Mouse (Mus musculus) lung, embryonic 16.5 days (tissue): ENCODE measurements around the gene BC034090. TPM values are rescaled to one million over a fixed set of nuclear protein-coding genes. Genes with fewer than 3 reads are reported as not detected.

Source experiments
- ATAC-seq: fragments of 200-750 bp; cut with Nextera tagmentation; 2 replicates; pipeline ENCODE4 v1.8.0; 2017; ENCODE audit warnings: low read depth, mild to moderate bottlenecking, moderate library complexity
- H3K27ac ChIP-seq: fragments of 300-500 bp; sonication (generic); 2 replicates; pipeline ENCODE4 v1.5.1; 2014; ENCODE audit warnings: mild to moderate bottlenecking, control low read depth, low read length
- H3K27me3 ChIP-seq: fragments of 300-500 bp; sonication (generic); 2 replicates; pipeline ENCODE4 v1.6.1; 2014; ENCODE audit warnings: low read depth, low read length, mixed read lengths; ENCODE audit not compliant: control insufficient read depth, insufficient read depth
- H3K36me3 ChIP-seq: fragments of 300-500 bp; sonication (generic); 2 replicates; pipeline ENCODE4 v1.6.1; 2014; ENCODE audit warnings: low read length; ENCODE audit not compliant: control insufficient read depth, insufficient read depth
- H3K4me1 ChIP-seq: fragments of 300-500 bp; sonication (generic); replicated peaks from 2 replicates; pipeline ENCODE4 v1.6.1; 2014; ENCODE audit warnings: low read length, mixed read lengths; ENCODE audit not compliant: control insufficient read depth, insufficient read depth
- H3K4me2 ChIP-seq: fragments of 300-500 bp; sonication (generic); 2 replicates; pipeline ENCODE4 v1.6.1; 2014; ENCODE audit warnings: low read depth, low read length, control low read depth
- H3K4me3 ChIP-seq: fragments of 300-500 bp; sonication (generic); 2 replicates; pipeline ENCODE4 v1.5.1; 2014; ENCODE audit warnings: mild to moderate bottlenecking, low read length, control low read depth
- H3K9ac ChIP-seq: fragments of 300-500 bp; sonication (generic); 2 replicates; pipeline ENCODE4 v1.6.1; 2014; ENCODE audit warnings: low read length, control low read depth
- H3K9me3 ChIP-seq: fragments of 300-500 bp; sonication (generic); 2 replicates; pipeline ENCODE4 v1.6.1; 2016; ENCODE audit warnings: low read length; ENCODE audit not compliant: control insufficient read depth
- WGBS: fragments of 180-500 bp; shearing (Covaris S2); extraction: QIAGEN DNeasy Blood & Tissue Kit; methylation state at CpG from one replicate; pipeline ENCODE4 v1.1.7; 2014; 5-methylcytosine and 5-hydroxymethylcytosine counted together
- polyA plus RNA-seq: library from polyadenylated mRNA; unstranded; fragments of >200 nt; fragmentation: Nextera tagmentation; extraction: Ambion mirVana; gene quantifications from 2 replicates; pipeline ENCODE4 v1.2.1, GENCODE M21; 2015

Gene BC034090
- polyA plus RNA-seq, 1 experiment from 2014 or later, result 4.4 TPM

DNA sequence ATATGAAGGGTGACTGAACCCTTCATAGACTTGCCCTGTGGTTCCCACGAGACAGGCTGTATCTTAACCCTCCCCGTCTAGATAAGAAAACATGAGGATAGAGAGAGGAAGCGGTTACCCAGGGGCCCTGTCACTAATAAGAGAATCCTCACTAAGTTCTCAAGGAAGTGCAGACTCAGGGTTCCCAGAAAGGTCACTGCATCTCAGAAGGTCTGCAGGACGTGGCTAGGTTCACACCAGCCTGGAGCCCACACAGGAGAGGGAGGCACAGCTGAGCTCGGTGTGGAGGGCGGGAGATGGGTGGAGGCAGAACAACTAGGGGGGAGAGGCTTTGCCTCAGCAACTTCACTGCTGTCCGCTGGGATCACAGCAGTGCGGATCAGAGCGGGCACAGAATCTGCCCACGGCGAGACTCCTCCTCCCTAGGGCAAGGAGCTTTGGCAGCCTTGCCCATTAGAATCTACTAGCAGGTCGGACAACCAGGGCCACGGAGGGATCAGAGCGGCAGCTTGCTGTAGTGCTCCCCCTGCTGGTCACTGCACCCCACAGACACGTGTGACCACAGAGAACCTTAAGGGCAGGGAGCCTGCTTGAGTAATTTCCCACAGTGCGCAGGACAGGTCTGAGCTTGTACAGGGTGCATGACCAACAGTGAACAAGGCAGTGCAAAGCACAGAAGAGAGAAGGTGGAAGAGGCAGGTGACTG lies 20.2 kb downstream of the BC034090 start:
- peak; percentile 82 for ATAC-seq
- no peak overlapping the region for H3K27ac ChIP-seq
- H3K4me3 ChIP-seq, result no peak overlapping the region

DNA sequence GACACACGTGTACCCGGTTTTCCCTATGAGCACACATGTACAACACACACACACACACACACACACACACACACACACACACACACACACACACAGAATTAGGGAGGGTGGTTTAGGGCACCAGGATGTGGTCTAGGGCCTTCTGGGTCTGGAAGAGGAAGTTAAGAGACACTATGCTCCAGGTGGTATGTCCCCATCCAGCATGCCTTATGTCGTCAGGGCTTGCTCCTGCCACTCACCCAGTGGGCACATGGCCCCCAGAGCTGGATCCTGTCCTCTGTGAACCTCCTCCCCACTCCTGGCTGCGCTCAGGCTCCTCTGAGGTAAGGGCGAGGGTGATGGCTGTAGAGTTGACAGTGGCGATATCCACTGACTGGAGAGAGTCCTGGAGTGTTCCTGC lies 21.2 kb downstream of the BC034090 start:
- Histone ChIP-seq H3K4me3 (no peak overlapping the region), H3K36me3 (no peaks in the 10 kb centered on the region; the same call in 1 of the 2 replicates), H3K27ac (no peak overlapping the region), H3K9ac (no peak overlapping the region), H3K4me1 (0 out of 2 replicates have a peak, but pooled peaks cover 5% of the 10 kb centered on the region), H3K27me3 (no peaks in the 10 kb centered on the region), H3K9me3 (no peaks in the 10 kb centered on the region), H3K4me2 (no peak overlapping the region)
- 83% methylated on average over 6 of the region's 6 CpGs for WGBS
- ATAC-seq, result no peak

More for the DNA sequence above, 20.2 kb downstream of the BC034090 start:
- H3K4me2 ChIP-seq, result peak overlapping the region; percentile 2; the same call in 1 of the 2 replicates
- H3K27me3 ChIP-seq, result no peaks in the 10 kb centered on the region
- peaks cover 8% of the 10 kb centered on the region; the same call in 1 of the 2 replicates for H3K4me1 ChIP-seq
- H3K9me3 ChIP-seq, result no peaks in the 10 kb centered on the region
- 28% methylated on average over 16 of the region's 16 CpGs for WGBS
- H3K9ac ChIP-seq, result no peak overlapping the region
- no peaks in the 10 kb centered on the region; the same call in 1 of the 2 replicates for H3K36me3 ChIP-seq

DNA sequence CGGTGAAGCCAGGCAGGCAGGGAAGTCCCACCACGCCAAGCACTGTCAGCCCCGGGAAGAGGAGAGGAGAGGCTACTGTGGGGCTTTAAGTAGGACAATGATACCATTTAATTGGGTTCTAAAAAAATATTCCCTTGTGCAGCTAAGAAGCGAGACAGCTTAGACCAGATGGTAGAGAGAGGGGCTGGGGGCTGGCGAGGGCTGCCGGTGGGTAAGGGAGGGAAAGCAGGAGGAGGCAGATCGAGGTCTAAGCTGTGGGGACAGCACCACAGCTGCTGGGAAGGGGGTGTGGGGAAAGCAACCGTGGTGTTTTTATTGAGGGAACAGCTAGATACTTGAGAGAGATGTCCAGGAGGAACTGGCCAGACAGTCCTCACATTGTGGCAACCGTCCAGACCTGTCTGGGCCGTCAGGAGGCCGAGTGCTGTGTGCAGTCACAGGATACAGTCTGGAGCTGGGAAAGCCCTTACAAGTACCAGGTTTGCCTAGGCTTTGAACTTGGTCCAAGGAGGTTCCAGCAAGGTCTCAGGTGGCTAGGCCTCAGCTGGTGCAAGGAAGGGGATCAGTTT lies 22.1 kb downstream of the BC034090 start:
- Histone ChIP-seq H3K36me3 (no peaks in the 10 kb centered on the region; the same call in 1 of the 2 replicates), H3K9me3 (no peaks in the 10 kb centered on the region), H3K4me1 (peaks cover 5% of the 10 kb centered on the region; the same call in 1 of the 2 replicates), H3K27ac (0 out of 2 replicates have a peak overlapping the region, but pooled peaks have one; percentile 25), H3K4me3 (no peak overlapping the region), H3K27me3 (no peaks in the 10 kb centered on the region), H3K9ac (no peak overlapping the region), H3K4me2 (no peak overlapping the region)
- WGBS, result 51% methylated on average over 11 of the region's 11 CpGs
- ATAC-seq, result 0 out of 2 replicates have a peak, but pooled peaks have one; percentile 8

DNA sequence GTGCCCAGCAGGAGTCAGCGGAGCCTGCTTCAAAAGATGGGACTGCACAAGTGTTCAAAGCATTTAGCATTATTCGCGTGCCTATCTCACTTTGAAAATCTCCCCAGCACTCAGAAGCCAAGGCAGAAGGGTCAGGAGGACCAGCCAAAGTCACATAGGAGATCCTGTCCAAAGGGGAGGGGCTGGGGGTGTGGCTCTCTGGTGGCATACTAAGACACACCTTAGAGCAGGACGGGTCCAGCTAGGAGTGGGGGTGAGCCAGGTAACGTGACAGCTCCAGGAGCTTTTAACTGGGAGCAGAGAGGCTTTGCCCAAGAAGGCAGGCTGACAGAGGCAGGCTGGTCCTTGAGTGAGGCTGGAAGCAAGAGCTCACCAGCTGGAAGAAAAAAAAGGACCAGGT lies 25.3 kb downstream of the BC034090 start:
- 69% methylated on average over 5 of the region's 5 CpGs for WGBS
- no peak for ATAC-seq
- Histone ChIP-seq H3K27ac (no peak overlapping the region), H3K9me3 (no peaks in the 10 kb centered on the region), H3K27me3 (no peaks in the 10 kb centered on the region), H3K36me3 (no peaks in the 10 kb centered on the region), H3K4me1 (peaks cover 15% of the 10 kb centered on the region; the same call in 1 of the 2 replicates), H3K4me3 (no peak overlapping the region), H3K9ac (no peak overlapping the region), H3K4me2 (no peak overlapping the region)

DNA sequence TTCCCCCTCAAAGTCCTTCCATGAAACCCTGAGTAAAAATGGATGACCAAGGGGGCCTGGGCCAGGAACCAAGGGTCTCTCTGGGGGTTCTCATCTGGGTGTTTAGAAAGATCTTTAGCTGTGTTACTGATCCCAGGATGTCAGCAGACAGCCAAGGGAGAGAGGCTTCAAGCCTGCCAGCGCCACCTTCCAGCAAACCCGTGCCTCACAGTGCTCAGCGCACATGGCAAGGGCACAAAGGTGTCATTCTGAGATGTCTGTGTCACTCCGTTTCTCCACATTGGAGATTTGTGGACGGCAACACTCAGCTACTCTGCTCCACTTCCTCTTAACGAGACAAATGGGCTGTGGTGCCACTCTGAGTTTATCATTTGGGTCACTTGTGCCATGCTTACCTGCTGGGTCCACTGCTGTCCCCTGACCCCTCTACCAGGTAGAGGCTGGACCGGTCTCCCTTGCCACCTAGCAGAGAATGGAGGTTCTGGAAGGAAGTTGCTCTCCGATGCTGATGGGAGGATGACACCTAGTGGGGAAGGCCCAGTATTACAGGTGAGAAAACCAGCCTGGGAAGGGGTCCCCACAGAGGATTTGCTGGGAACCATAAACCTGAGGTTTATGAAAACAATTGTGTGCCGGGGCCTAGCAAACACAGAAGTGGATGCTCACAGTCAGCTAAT lies 26.2 kb downstream of the BC034090 start:
- no peak overlapping the region for H3K27ac ChIP-seq
- H3K9me3 ChIP-seq, result no peaks in the 10 kb centered on the region
- H3K4me3 ChIP-seq, result no peak overlapping the region
- ATAC-seq, result no peak
- H3K27me3 ChIP-seq, result no peaks in the 10 kb centered on the region
- no peak overlapping the region for H3K9ac ChIP-seq
- WGBS, result 50% methylated on average over 9 of the region's 9 CpGs
- H3K36me3 ChIP-seq, result no peaks in the 10 kb centered on the region
- H3K4me1 ChIP-seq, result peaks cover 23% of the 10 kb centered on the region
- H3K4me2 ChIP-seq, result no peak overlapping the region

- ATAC-seq, result no peak
- no peaks in the 10 kb centered on the region for H3K36me3 ChIP-seq
- no peaks in the 10 kb centered on the region for H3K27me3 ChIP-seq
- 45% methylated on average over 6 of the region's 6 CpGs for WGBS
- no peak overlapping the region for H3K4me3 ChIP-seq
- no peak overlapping the region for H3K4me2 ChIP-seq
- H3K27ac ChIP-seq, result no peak overlapping the region
- H3K9me3 ChIP-seq, result no peaks in the 10 kb centered on the region
- H3K9ac ChIP-seq, result no peak overlapping the region
- H3K4me1 ChIP-seq, result peaks cover 32% of the 10 kb centered on the region
These were observed 27.4 kb downstream of the BC034090 start for GRCm38 (mm10) chr1:155216844-155217243.

DNA sequence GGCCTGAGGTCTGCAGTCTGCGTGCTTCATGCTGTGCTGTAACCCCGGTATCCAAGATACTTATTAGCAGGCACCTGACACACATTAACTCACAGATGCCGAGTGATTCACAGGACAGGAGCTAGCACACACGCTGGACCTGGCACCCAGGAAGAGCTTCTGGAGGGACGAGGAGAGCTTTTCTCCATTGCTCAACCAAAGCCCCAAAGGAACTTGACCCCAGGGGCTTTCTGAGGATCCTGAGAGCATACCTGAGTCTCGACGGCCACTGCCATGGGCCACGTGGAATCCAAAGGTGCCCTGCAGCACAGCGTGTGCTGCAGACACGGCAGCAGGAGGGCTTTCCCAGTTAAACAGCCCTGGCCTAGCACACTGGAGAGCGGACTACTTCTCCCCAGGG lies 27.9 kb downstream of the BC034090 start:
- H3K36me3 ChIP-seq, result no peaks in the 10 kb centered on the region
- H3K27ac ChIP-seq, result no peak overlapping the region
- no peaks in the 10 kb centered on the region for H3K27me3 ChIP-seq
- H3K4me1 ChIP-seq, result peaks cover 36% of the 10 kb centered on the region
- no peaks in the 10 kb centered on the region for H3K9me3 ChIP-seq
- no peak for ATAC-seq
- no peak overlapping the region for H3K4me3 ChIP-seq
- WGBS, result 73% methylated on average over 11 of the region's 11 CpGs
- no peak overlapping the region for H3K4me2 ChIP-seq
- H3K9ac ChIP-seq, result no peak overlapping the region

DNA sequence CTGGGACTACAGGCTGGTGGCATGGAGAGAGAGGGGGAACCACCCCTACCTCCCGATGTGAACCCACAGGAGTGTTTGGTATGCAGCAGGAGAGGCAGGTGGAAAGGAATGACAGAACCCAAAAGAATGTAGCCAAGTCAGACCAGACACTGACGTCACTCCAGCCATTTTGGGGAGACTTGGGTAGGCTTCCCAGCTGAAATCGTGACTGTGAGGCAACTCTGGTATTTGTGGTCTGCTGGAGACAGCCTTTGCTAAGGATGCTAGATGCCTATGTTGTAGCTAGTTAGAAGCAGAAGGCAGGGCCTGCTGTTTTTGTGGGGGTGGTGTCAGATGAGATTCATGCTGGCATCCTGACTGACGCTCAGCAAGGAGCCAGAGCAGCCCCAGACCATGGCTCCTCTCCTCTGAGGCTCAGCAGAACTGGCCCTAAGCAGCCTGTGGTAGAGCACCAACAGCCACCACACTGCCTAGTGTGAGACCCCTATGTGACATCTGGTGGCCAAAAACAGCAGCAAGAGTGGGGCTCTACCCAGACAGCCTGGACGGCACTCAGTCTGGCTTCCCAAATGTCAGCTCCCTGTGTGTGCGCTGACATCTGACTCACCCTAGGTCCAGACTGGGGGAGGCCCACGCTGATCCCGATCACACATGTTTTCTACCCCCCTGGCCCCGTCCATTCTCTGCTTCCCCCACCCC lies 29.0 kb downstream of the BC034090 start:
- H3K9ac ChIP-seq, result no peak overlapping the region
- peaks cover 39% of the 10 kb centered on the region for H3K4me1 ChIP-seq
- no peak overlapping the region for H3K27ac ChIP-seq
- H3K27me3 ChIP-seq, result no peaks in the 10 kb centered on the region
- ATAC-seq, result peak; percentile 37
- 48% methylated on average over 9 of the region's 9 CpGs for WGBS
- H3K4me2 ChIP-seq, result no peak overlapping the region
- H3K36me3 ChIP-seq, result no peaks in the 10 kb centered on the region
- no peaks in the 10 kb centered on the region for H3K9me3 ChIP-seq
- no peak overlapping the region for H3K4me3 ChIP-seq

GRCm38 (mm10) chr1:155213912-155214311 lies 30.3 kb downstream of the BC034090 start:
- Histone ChIP-seq H3K27ac (no peak overlapping the region; the same call in 1 of the 2 replicates), H3K9ac (no peak overlapping the region), H3K4me2 (no peak overlapping the region), H3K9me3 (no peaks in the 10 kb centered on the region), H3K27me3 (no peaks in the 10 kb centered on the region), H3K4me1 (peaks cover 39% of the 10 kb centered on the region), H3K4me3 (no peak overlapping the region), H3K36me3 (no peaks in the 10 kb centered on the region)
- 61% methylated on average over 7 of the region's 7 CpGs for WGBS
- no peak for ATAC-seq
